Mouse (Mus musculus): ENCODE results near the gene Hgd. TPM values are rescaled to one million over a fixed set of nuclear protein-coding genes. Genes with fewer than 3 reads are reported as not detected.

Gene Hgd
- polyA plus RNA-seq, 1 experiment from 2014 or later, result 0.34 TPM

DNA sequence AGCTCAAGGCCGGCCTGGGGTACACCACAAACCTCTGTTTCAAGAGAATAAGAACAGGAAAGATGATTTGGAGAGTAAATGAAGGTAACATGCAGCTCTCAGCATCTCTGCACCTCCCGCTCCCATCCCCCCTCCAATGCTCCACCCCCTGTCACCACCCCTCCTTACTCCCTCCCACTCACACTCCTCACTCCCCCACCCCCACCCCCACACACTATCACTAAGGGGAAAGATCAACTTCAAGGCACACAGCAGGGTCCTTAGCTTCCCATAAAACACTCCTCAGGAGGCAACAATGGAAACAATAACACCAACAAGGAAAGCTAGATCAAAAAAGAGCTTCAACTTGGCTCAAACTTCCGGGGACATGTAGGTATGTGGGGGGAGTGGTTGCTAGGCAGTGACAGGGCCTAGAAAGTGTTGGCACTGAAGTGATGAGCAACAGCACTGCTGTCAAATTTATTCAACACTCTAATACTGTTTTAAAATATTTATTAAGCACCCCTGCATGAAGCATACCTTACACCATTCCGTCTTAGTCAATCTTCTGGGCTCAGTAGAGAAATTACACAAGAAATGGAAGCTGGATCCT, 75.9 kb downstream of the Hgd start:
- Histone ChIP-seq H3K27ac (ENCODE audit: low read length) (peak overlapping the region; percentile 61; the same call in 1 of the 2 replicates), H3K9ac (ENCODE audit: low read depth, low read length) (no peak overlapping the region), H3K27me3 (ENCODE audit: control insufficient read depth, insufficient read depth, low read depth, low read length) (no peaks in the 10 kb centered on the region), H3K9me3 (replicated peaks; ENCODE audit: control insufficient read depth, low read length, poor library complexity, severe bottlenecking) (no peaks in the 10 kb centered on the region), H3K4me2 (ENCODE audit: low read length) (no peak overlapping the region), H3K4me3 (ENCODE audit: low read depth, low read length) (no peak overlapping the region), H3K4me1 (ENCODE audit: control insufficient read depth, insufficient read depth, low read length) (peaks cover 26% of the 10 kb centered on the region), H3K36me3 (ENCODE audit: control insufficient read depth, insufficient read depth, low read length) (no peaks in the 10 kb centered on the region)
- 0 out of 2 replicates have a peak, but pooled peaks have one; percentile 22 for ATAC-seq
- WGBS, result 9% methylated on average over 4 of the region's 4 CpGs

DNA sequence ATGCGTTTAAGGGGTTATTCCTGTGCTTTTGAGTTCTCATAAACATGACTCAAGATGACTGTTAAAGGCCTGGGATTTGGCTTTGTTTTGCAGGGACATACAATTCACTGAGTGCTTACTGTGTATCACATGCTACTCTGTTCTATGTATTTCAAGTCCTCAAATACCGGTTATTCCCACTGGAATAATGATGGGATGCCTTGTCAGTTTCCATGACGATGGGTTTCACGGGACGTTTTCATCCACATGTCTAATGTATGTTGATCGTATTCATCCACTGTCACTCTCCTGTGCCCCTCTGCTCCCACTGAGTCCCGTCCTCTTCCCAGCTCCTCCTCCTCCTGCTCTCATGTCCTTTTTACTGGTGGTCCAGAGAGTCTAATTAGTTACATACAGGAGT, 76.8 kb downstream of the Hgd start:
- no peak overlapping the region for H3K4me3 ChIP-seq (ENCODE audit: low read depth, low read length)
- no peak for ATAC-seq
- H3K4me2 ChIP-seq (ENCODE audit: low read length), result no peak overlapping the region
- peaks cover 26% of the 10 kb centered on the region for H3K4me1 ChIP-seq (ENCODE audit: control insufficient read depth, insufficient read depth, low read length)
- H3K27ac ChIP-seq (ENCODE audit: low read length), result no peak overlapping the region
- no peaks in the 10 kb centered on the region for H3K36me3 ChIP-seq (ENCODE audit: control insufficient read depth, insufficient read depth, low read length)
- no peak overlapping the region for H3K9ac ChIP-seq (ENCODE audit: low read depth, low read length)
- H3K27me3 ChIP-seq (ENCODE audit: control insufficient read depth, insufficient read depth, low read depth, low read length), result no peaks in the 10 kb centered on the region
- H3K9me3 ChIP-seq (replicated peaks; ENCODE audit: control insufficient read depth, low read length, poor library complexity, severe bottlenecking), result no peaks in the 10 kb centered on the region
- WGBS, result 15% methylated on average over 7 of the region's 7 CpGs

- Histone ChIP-seq H3K4me3 (ENCODE audit: low read depth, low read length) (no peak overlapping the region), H3K9ac (ENCODE audit: low read depth, low read length) (no peak overlapping the region), H3K27me3 (ENCODE audit: control insufficient read depth, insufficient read depth, low read depth, low read length) (no peaks in the 10 kb centered on the region), H3K36me3 (ENCODE audit: control insufficient read depth, insufficient read depth, low read length) (no peaks in the 10 kb centered on the region), H3K4me1 (ENCODE audit: control insufficient read depth, insufficient read depth, low read length) (peaks cover 6% of the 10 kb centered on the region; the same call in 1 of the 2 replicates), H3K9me3 (replicated peaks; ENCODE audit: control insufficient read depth, low read length, poor library complexity, severe bottlenecking) (no peaks in the 10 kb centered on the region), H3K27ac (ENCODE audit: low read length) (peak overlapping the region; percentile 61), H3K4me2 (ENCODE audit: low read length) (no peak overlapping the region)
- WGBS, result 32% methylated on average over 9 of the region's 9 CpGs
- ATAC-seq, result peak; percentile 63; the same call in 1 of the 2 replicates
Measured at GRCm38 (mm10) chr16:37663643-37664459, 83.9 kb downstream of the Hgd start.

- H3K4me2 ChIP-seq (ENCODE audit: low read length), result no peak overlapping the region
- H3K4me3 ChIP-seq (ENCODE audit: low read depth, low read length), result no peak overlapping the region
- no peak overlapping the region for H3K27ac ChIP-seq (ENCODE audit: low read length)
- WGBS, result 85% methylated on average over 5 of the region's 5 CpGs
- no peaks in the 10 kb centered on the region for H3K9me3 ChIP-seq (replicated peaks; ENCODE audit: control insufficient read depth, low read length, poor library complexity, severe bottlenecking)
- peaks cover 6% of the 10 kb centered on the region; the same call in 1 of the 2 replicates for H3K4me1 ChIP-seq (ENCODE audit: control insufficient read depth, insufficient read depth, low read length)
- no peak for ATAC-seq
- no peak overlapping the region for H3K9ac ChIP-seq (ENCODE audit: low read depth, low read length)
- H3K36me3 ChIP-seq (ENCODE audit: control insufficient read depth, insufficient read depth, low read length), result no peaks in the 10 kb centered on the region
- no peaks in the 10 kb centered on the region for H3K27me3 ChIP-seq (ENCODE audit: control insufficient read depth, insufficient read depth, low read depth, low read length)
Measured at GRCm38 (mm10) chr16:37665394-37665935, 85.5 kb downstream of the Hgd start.

GRCm38 (mm10) chr16:37670666-37671283, 90.8 kb downstream of the Hgd start:
- no peaks in the 10 kb centered on the region for H3K36me3 ChIP-seq (ENCODE audit: control insufficient read depth, insufficient read depth, low read length)
- H3K9ac ChIP-seq (ENCODE audit: low read depth, low read length), result no peak overlapping the region
- no peaks in the 10 kb centered on the region for H3K27me3 ChIP-seq (ENCODE audit: control insufficient read depth, insufficient read depth, low read depth, low read length)
- 23% methylated on average over 4 of the region's 4 CpGs for WGBS
- H3K9me3 ChIP-seq (replicated peaks; ENCODE audit: control insufficient read depth, low read length, poor library complexity, severe bottlenecking), result 0 out of 2 replicates have a peak, but pooled peaks cover 2% of the 10 kb centered on the region
- H3K4me1 ChIP-seq (ENCODE audit: control insufficient read depth, insufficient read depth, low read length), result no peaks in the 10 kb centered on the region
- H3K4me3 ChIP-seq (ENCODE audit: low read depth, low read length), result no peak overlapping the region
- H3K27ac ChIP-seq (ENCODE audit: low read length), result no peak overlapping the region
- ATAC-seq, result no peak
- H3K4me2 ChIP-seq (ENCODE audit: low read length), result no peak overlapping the region

GRCm38 (mm10) chr16:37675326-37675725, 95.4 kb downstream of the Hgd start:
- ATAC-seq, result no peak
- H3K9me3 ChIP-seq (replicated peaks; ENCODE audit: control insufficient read depth, low read length, poor library complexity, severe bottlenecking), result 0 out of 2 replicates have a peak, but pooled peaks cover 2% of the 10 kb centered on the region
- no peak overlapping the region for H3K27ac ChIP-seq (ENCODE audit: low read length)
- H3K4me2 ChIP-seq (ENCODE audit: low read length), result no peak overlapping the region
- no peaks in the 10 kb centered on the region for H3K27me3 ChIP-seq (ENCODE audit: control insufficient read depth, insufficient read depth, low read depth, low read length)
- peaks cover 11% of the 10 kb centered on the region for H3K4me1 ChIP-seq (ENCODE audit: control insufficient read depth, insufficient read depth, low read length)
- no peak overlapping the region for H3K9ac ChIP-seq (ENCODE audit: low read depth, low read length)
- WGBS, result 95% methylated on average over 5 of the region's 5 CpGs
- H3K36me3 ChIP-seq (ENCODE audit: control insufficient read depth, insufficient read depth, low read length), result no peaks in the 10 kb centered on the region
- H3K4me3 ChIP-seq (ENCODE audit: low read depth, low read length), result no peak overlapping the region

DNA sequence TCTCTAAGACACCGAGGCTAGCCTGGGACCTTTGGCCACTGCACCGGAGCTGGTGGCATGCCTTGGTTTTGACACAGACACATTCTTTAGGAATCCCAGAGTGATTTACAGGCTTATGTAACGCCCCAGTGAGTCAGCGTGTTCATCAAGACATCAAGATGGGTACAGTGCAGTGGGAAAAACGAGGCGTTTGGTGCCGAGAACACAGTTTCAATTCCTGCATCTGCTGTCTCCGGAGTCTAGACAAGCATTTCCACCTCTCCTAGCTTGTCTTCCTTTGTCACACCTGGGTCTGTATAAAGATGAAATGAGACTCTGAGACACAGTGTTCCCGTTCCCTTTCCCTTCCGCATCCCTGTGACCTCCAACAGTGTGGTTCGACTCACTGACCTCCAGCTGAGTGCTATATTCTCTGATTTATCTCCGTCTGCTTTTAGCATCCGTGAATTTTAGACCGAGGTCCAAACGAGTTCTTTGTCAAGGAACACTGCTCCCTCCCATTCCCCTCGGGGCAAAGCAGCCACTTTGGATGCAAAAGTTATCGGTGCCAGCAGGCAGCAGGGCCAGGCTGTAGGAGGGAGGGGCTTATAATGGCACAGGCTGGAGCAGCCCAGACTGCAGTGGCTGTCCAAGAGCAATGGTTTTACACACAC, 96.2 kb downstream of the Hgd start:
- ATAC-seq, result peak; percentile 82
- WGBS, result 34% methylated on average over 17 of the region's 17 CpGs
- H3K9me3 ChIP-seq (replicated peaks; ENCODE audit: control insufficient read depth, low read length, poor library complexity, severe bottlenecking), result 0 out of 2 replicates have a peak, but pooled peaks cover 2% of the 10 kb centered on the region
- H3K4me1 ChIP-seq (ENCODE audit: control insufficient read depth, insufficient read depth, low read length), result peaks cover 11% of the 10 kb centered on the region
- H3K4me3 ChIP-seq (ENCODE audit: low read depth, low read length), result no peak overlapping the region; the same call in 1 of the 2 replicates
- peak overlapping the region; percentile 44 for H3K4me2 ChIP-seq (ENCODE audit: low read length)
- H3K27me3 ChIP-seq (ENCODE audit: control insufficient read depth, insufficient read depth, low read depth, low read length), result no peaks in the 10 kb centered on the region
- peak overlapping the region; percentile 46; the same call in 1 of the 2 replicates for H3K9ac ChIP-seq (ENCODE audit: low read depth, low read length)
- peak overlapping the region; percentile 57 for H3K27ac ChIP-seq (ENCODE audit: low read length)
- H3K36me3 ChIP-seq (ENCODE audit: control insufficient read depth, insufficient read depth, low read length), result no peaks in the 10 kb centered on the region

DNA sequence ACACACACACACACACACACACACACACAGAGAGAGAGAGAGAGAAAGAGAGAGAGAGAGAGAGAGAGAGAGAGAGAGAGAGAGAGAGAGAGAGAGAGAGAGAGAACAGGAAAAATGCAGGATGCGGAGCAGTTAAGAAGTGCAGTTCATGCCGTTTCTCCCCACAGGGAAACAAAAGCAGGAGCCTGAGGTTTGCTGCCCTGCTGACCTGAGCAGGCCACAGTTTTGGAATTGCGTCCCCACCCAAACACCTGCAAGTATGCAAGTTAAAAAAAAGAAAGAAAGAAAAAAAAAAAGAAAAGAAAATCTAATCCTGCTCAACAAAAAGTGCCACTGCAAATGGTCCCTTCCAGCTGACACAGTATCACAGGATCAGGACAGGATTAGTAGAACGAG, 96.7 kb downstream of the Hgd start:
- ATAC-seq, result no peak
- H3K4me1 ChIP-seq (ENCODE audit: control insufficient read depth, insufficient read depth, low read length), result peaks cover 11% of the 10 kb centered on the region
- H3K4me3 ChIP-seq (ENCODE audit: low read depth, low read length), result no peak overlapping the region
- H3K36me3 ChIP-seq (ENCODE audit: control insufficient read depth, insufficient read depth, low read length), result no peaks in the 10 kb centered on the region
- H3K9me3 ChIP-seq (replicated peaks; ENCODE audit: control insufficient read depth, low read length, poor library complexity, severe bottlenecking), result 0 out of 2 replicates have a peak, but pooled peaks cover 2% of the 10 kb centered on the region
- no peaks in the 10 kb centered on the region for H3K27me3 ChIP-seq (ENCODE audit: control insufficient read depth, insufficient read depth, low read depth, low read length)
- peak overlapping the region; percentile 44 for H3K4me2 ChIP-seq (ENCODE audit: low read length)
- no peak overlapping the region for H3K9ac ChIP-seq (ENCODE audit: low read depth, low read length)
- WGBS, result 14% methylated on average over 4 of the region's 4 CpGs
- no peak overlapping the region for H3K27ac ChIP-seq (ENCODE audit: low read length)

Measured in midbrain, embryonic 16.5 days (tissue).